Mouse (Mus musculus): ENCODE results near the gene Cd6. TPM values are rescaled to one million over a fixed set of nuclear protein-coding genes. Genes with fewer than 3 reads are reported as not detected.

The Cd6 gene
- polyA plus RNA-seq, 1 experiment from 2014 or later: 0.04 TPM

DNA sequence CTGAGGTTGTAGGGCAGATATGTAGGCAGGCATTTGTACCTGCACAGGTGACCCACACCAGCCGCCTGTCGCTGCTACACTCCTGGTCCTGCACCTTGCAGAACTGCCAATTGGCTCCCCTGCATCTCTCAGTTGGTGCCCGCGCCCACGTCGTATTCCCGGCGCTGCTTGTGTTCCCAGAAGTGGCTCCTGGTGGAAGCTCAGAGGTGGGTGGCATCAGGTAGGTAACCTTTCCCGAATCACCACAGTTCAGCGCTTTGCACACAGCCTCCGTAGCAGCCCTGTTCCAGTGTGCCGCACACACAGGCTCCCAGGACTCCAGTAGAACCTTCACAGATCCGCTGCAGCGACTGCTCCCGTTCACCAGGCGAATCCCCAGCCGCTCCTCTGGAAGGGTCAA, 30.7 kb downstream of the Cd6 start:
- Histone ChIP-seq H3K4me2 (ENCODE audit: low read depth, low read length) (no peak overlapping the region), H3K27me3 (ENCODE audit: control insufficient read depth, insufficient read depth, low read depth, low read length) (no peaks in the 10 kb centered on the region), H3K9me3 (replicated peaks; ENCODE audit: control insufficient read depth, low read length) (no peaks in the 10 kb centered on the region), H3K36me3 (ENCODE audit: control insufficient read depth, insufficient read depth) (no peaks in the 10 kb centered on the region), H3K4me3 (ENCODE audit: low read depth, low read length) (no peak overlapping the region), H3K9ac (ENCODE audit: low read depth, low read length) (no peak overlapping the region), H3K4me1 (ENCODE audit: control insufficient read depth, low read depth, low read length) (no peaks in the 10 kb centered on the region), H3K27ac (ENCODE audit: low read length) (no peak overlapping the region)
- 77% methylated on average over 17 of the region's 17 CpGs for WGBS (ENCODE audit: insufficient replicate concordance)
- no peak for ATAC-seq (ENCODE audit: low read depth)

- no peaks in the 10 kb centered on the region for H3K36me3 ChIP-seq (ENCODE audit: control insufficient read depth, insufficient read depth)
- 50% methylated on average over 10 of the region's 10 CpGs for WGBS (ENCODE audit: insufficient replicate concordance)
- no peak for ATAC-seq (ENCODE audit: low read depth)
Measured at GRCm38 (mm10) chr19:10798576-10798975, 31.3 kb downstream of the Cd6 start.

GRCm38 (mm10) chr19:10794916-10795315, 34.9 kb downstream of the Cd6 start:
- Histone ChIP-seq H3K4me2 (ENCODE audit: low read depth, low read length) (no peak overlapping the region), H3K4me1 (ENCODE audit: control insufficient read depth, low read depth, low read length) (no peaks in the 10 kb centered on the region), H3K9ac (ENCODE audit: low read depth, low read length) (no peak overlapping the region), H3K27me3 (ENCODE audit: control insufficient read depth, insufficient read depth, low read depth, low read length) (no peaks in the 10 kb centered on the region), H3K36me3 (ENCODE audit: control insufficient read depth, insufficient read depth) (no peaks in the 10 kb centered on the region), H3K27ac (ENCODE audit: low read length) (no peak overlapping the region), H3K9me3 (replicated peaks; ENCODE audit: control insufficient read depth, low read length) (no peaks in the 10 kb centered on the region), H3K4me3 (ENCODE audit: low read depth, low read length) (no peak overlapping the region)
- WGBS (ENCODE audit: insufficient replicate concordance): 75% methylated on average over 1 of the region's 1 CpGs
- ATAC-seq (ENCODE audit: low read depth): no peak

More at GRCm38 (mm10) chr19:10798576-10798975, 31.3 kb downstream of the Cd6 start:
- H3K9me3 ChIP-seq (replicated peaks; ENCODE audit: control insufficient read depth, low read length): no peaks in the 10 kb centered on the region
- no peaks in the 10 kb centered on the region for H3K4me1 ChIP-seq (ENCODE audit: control insufficient read depth, low read depth, low read length)
- no peak overlapping the region for H3K9ac ChIP-seq (ENCODE audit: low read depth, low read length)
- no peak overlapping the region for H3K4me2 ChIP-seq (ENCODE audit: low read depth, low read length)
- no peak overlapping the region for H3K27ac ChIP-seq (ENCODE audit: low read length)
- no peaks in the 10 kb centered on the region for H3K27me3 ChIP-seq (ENCODE audit: control insufficient read depth, insufficient read depth, low read depth, low read length)
- H3K4me3 ChIP-seq (ENCODE audit: low read depth, low read length): no peak overlapping the region

DNA sequence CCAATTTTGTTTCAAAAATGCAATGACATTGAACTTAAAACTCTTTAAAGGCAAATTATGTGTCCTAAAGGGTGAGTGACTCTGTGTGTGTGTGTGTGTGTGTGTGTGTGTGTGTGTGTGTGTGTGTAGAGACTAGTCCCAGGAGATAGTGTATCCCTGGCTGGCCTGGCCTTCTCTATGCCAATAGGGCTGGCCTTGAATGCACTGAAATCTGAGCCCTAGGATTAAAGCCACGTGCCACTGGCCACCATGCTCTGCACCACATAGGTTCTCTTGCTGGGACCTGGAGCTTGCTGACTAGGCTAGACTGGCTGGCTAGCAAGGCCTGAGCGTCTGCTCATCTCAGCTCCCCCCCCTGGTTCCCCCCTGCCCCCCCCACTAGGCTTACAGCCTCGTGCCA, 36.8 kb downstream of the Cd6 start:
- Histone ChIP-seq H3K4me1 (ENCODE audit: control insufficient read depth, low read depth, low read length) (no peaks in the 10 kb centered on the region), H3K9ac (ENCODE audit: low read depth, low read length) (no peak overlapping the region), H3K4me3 (ENCODE audit: low read depth, low read length) (no peak overlapping the region), H3K27ac (ENCODE audit: low read length) (no peak overlapping the region), H3K9me3 (replicated peaks; ENCODE audit: control insufficient read depth, low read length) (no peaks in the 10 kb centered on the region), H3K4me2 (ENCODE audit: low read depth, low read length) (no peak overlapping the region), H3K36me3 (ENCODE audit: control insufficient read depth, insufficient read depth) (no peaks in the 10 kb centered on the region), H3K27me3 (ENCODE audit: control insufficient read depth, insufficient read depth, low read depth, low read length) (no peaks in the 10 kb centered on the region)
- ATAC-seq (ENCODE audit: low read depth): no peak
- 28% methylated on average over 3 of the region's 3 CpGs for WGBS (ENCODE audit: insufficient replicate concordance)

DNA sequence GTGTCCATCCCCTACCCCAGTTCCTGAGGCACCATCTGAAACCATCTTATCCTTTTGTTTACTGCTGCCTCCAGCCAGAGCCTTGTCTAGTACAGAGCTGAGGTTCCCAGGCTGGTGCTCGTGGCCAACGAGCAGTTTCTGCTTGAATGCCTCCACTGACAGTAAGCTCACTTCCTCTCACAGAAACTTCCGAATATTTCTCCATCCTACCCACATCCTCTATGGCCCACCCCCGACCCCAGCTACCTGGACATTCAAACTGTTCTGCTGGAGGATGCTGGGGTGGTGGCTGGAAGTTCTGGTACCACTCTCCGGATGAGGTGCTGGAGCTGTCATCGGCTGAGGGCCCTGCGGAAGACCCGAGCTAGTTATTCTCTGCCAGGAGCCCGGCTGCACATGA, 39.5 kb downstream of the Cd6 start:
- no peak for ATAC-seq (ENCODE audit: low read depth)
- H3K27me3 ChIP-seq (ENCODE audit: control insufficient read depth, insufficient read depth, low read depth, low read length): no peaks in the 10 kb centered on the region
- H3K4me1 ChIP-seq (ENCODE audit: control insufficient read depth, low read depth, low read length): no peaks in the 10 kb centered on the region
- H3K9me3 ChIP-seq (replicated peaks; ENCODE audit: control insufficient read depth, low read length): no peaks in the 10 kb centered on the region
- 43% methylated on average over 9 of the region's 9 CpGs for WGBS (ENCODE audit: insufficient replicate concordance)
- no peak overlapping the region for H3K9ac ChIP-seq (ENCODE audit: low read depth, low read length)
- H3K4me2 ChIP-seq (ENCODE audit: low read depth, low read length): no peak overlapping the region
- H3K4me3 ChIP-seq (ENCODE audit: low read depth, low read length): no peak overlapping the region
- H3K36me3 ChIP-seq (ENCODE audit: control insufficient read depth, insufficient read depth): no peaks in the 10 kb centered on the region
- H3K27ac ChIP-seq (ENCODE audit: low read length): no peak overlapping the region

- no peak for ATAC-seq (ENCODE audit: low read depth)
- no peaks in the 10 kb centered on the region for H3K9me3 ChIP-seq (replicated peaks; ENCODE audit: control insufficient read depth, low read length)
- H3K4me2 ChIP-seq (ENCODE audit: low read depth, low read length): no peak overlapping the region
- no peak overlapping the region for H3K27ac ChIP-seq (ENCODE audit: low read length)
- H3K27me3 ChIP-seq (ENCODE audit: control insufficient read depth, insufficient read depth, low read depth, low read length): no peaks in the 10 kb centered on the region
- no peaks in the 10 kb centered on the region for H3K36me3 ChIP-seq (ENCODE audit: control insufficient read depth, insufficient read depth)
- WGBS (ENCODE audit: insufficient replicate concordance): 53% methylated on average over 9 of the region's 9 CpGs
- H3K4me1 ChIP-seq (ENCODE audit: control insufficient read depth, low read depth, low read length): no peaks in the 10 kb centered on the region
- H3K9ac ChIP-seq (ENCODE audit: low read depth, low read length): no peak overlapping the region
- H3K4me3 ChIP-seq (ENCODE audit: low read depth, low read length): no peak overlapping the region
Measured at GRCm38 (mm10) chr19:10788242-10788641, 41.6 kb downstream of the Cd6 start.

DNA sequence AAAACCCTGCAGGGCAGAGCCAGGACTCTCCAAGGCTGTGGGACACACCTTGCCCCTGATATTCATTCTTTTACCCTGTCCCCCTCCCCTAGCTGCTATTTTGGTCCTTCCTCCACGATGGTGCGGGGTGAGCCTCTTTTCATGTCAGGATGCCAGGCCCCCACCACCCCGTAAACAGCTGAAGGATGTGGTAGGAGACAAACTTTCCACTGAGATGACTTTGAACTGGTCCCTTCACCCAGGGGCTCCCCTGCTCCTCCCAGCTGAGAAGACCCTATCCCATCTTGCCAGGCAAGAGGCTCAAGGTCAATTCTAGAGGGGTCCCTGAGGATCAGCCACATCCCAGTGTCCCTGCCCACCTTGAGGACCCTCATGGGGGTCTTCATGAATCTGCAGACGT, 42.5 kb downstream of the Cd6 start:
- 41% methylated on average over 4 of the region's 4 CpGs for WGBS (ENCODE audit: insufficient replicate concordance)
- Histone ChIP-seq H3K9me3 (replicated peaks; ENCODE audit: control insufficient read depth, low read length) (no peaks in the 10 kb centered on the region), H3K9ac (ENCODE audit: low read depth, low read length) (no peak overlapping the region), H3K27ac (ENCODE audit: low read length) (no peak overlapping the region), H3K4me3 (ENCODE audit: low read depth, low read length) (no peak overlapping the region), H3K27me3 (ENCODE audit: control insufficient read depth, insufficient read depth, low read depth, low read length) (no peaks in the 10 kb centered on the region), H3K36me3 (ENCODE audit: control insufficient read depth, insufficient read depth) (no peaks in the 10 kb centered on the region), H3K4me2 (ENCODE audit: low read depth, low read length) (no peak overlapping the region), H3K4me1 (ENCODE audit: control insufficient read depth, low read depth, low read length) (no peaks in the 10 kb centered on the region)
- ATAC-seq (ENCODE audit: low read depth): no peak

GRCm38 (mm10) chr19:10786753-10787152, 43.1 kb downstream of the Cd6 start:
- ATAC-seq (ENCODE audit: low read depth): no peak
- Histone ChIP-seq H3K9me3 (replicated peaks; ENCODE audit: control insufficient read depth, low read length) (no peaks in the 10 kb centered on the region), H3K4me1 (ENCODE audit: control insufficient read depth, low read depth, low read length) (no peaks in the 10 kb centered on the region), H3K36me3 (ENCODE audit: control insufficient read depth, insufficient read depth) (no peaks in the 10 kb centered on the region), H3K4me3 (ENCODE audit: low read depth, low read length) (no peak overlapping the region), H3K27ac (ENCODE audit: low read length) (no peak overlapping the region), H3K9ac (ENCODE audit: low read depth, low read length) (no peak overlapping the region), H3K4me2 (ENCODE audit: low read depth, low read length) (no peak overlapping the region), H3K27me3 (ENCODE audit: control insufficient read depth, insufficient read depth, low read depth, low read length) (no peaks in the 10 kb centered on the region)
- WGBS (ENCODE audit: insufficient replicate concordance): 59% methylated on average over 6 of the region's 6 CpGs

DNA sequence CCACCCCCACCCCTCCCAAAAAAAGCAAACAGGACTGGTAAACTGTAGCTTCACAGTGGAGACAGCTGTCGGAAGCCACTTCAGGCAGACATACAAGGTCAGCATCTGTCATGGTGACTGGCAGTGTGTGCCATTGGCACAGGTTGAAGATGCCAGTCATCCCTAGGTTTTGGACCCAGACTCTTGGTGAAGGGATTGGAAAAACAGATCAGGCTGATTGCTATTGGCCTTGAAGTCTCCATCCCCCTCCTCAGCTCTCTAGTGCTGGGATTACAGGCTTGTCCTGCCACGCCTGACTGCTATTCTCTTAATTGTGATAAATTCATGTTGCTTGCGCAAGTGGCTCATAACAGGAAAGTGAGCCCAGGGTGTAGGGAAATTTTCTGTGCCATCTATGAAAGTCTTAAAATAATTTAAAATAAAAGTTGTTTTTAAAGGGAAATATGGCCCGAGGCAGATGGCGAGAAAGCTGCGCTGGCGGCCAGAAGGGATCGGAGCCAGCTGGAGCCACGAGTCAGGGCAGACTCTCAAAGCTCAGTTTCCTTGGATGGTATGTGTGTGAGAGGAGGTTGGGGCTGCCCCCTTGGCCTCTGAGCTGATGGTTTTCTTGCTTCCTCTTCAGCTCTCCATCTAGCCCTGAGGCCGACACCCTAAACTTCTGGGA, 44.9 kb downstream of the Cd6 start:
- no peak overlapping the region for H3K4me2 ChIP-seq (ENCODE audit: low read depth, low read length)

More for the DNA sequence above, 44.9 kb downstream of the Cd6 start:
- no peak overlapping the region for H3K4me3 ChIP-seq (ENCODE audit: low read depth, low read length)
- H3K27ac ChIP-seq (ENCODE audit: low read length): no peak overlapping the region
- H3K27me3 ChIP-seq (ENCODE audit: control insufficient read depth, insufficient read depth, low read depth, low read length): no peaks in the 10 kb centered on the region
- H3K9me3 ChIP-seq (replicated peaks; ENCODE audit: control insufficient read depth, low read length): no peaks in the 10 kb centered on the region
- 72% methylated on average over 10 of the region's 10 CpGs for WGBS (ENCODE audit: insufficient replicate concordance)
- no peaks in the 10 kb centered on the region for H3K36me3 ChIP-seq (ENCODE audit: control insufficient read depth, insufficient read depth)
- ATAC-seq (ENCODE audit: low read depth): no peak
- H3K9ac ChIP-seq (ENCODE audit: low read depth, low read length): no peak overlapping the region
- H3K4me1 ChIP-seq (ENCODE audit: control insufficient read depth, low read depth, low read length): no peaks in the 10 kb centered on the region

Measured in liver, embryonic 16.5 days (tissue).